In the genomic region with DNA sequence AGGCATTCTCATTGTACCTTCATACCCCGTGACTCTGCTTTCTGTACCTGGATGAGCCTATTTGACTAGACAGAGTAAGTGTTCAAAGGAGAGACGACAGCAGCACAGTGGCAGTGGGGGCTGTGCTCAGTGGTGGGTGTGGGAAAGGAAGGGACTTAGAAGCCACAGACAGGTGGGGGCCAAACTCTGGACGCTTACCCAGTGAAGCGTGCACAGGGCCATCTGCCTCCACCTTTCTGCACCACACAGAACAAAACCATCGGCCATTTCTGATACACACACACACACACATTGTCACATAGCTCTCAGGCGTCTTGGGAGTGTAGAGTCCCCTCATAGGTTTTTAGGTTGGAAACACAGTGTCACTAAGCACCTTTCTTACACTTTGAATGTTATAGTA, we compare ENCODE assay signal across 14 mouse cellular contexts.
A peak's percentile ranks its signal among the peaks of the same experiment; 100 is the strongest.
DNase-seq lines count a peak whose midpoint lies in the region; ATAC-seq and TF ChIP-seq lines count a peak whose summit lies in the region.
"Had no signal": no experiment of that assay in that cellular context is flagged by ENCODE, and none has a peak within 500 bp of the region (broad histone marks: within the 10 kb centered on the region; RNA-seq: fewer than 3 reads in every experiment).

No protein-coding gene starts in this region.

- peak; percentile 36; the same call in 1 of the 2 replicates for ATAC-seq in liver, postnatal 0 days
- ATAC-seq in liver, embryonic 12.5 days = no peak
- ATAC-seq: inflammation-experienced regulatory T-cells, adult 6 months had no signal

- H3K4me2 ChIP-seq in liver, postnatal 0 days (ENCODE audit: low read depth, low read length) = no peak overlapping the region
- H3K4me2 ChIP-seq in liver, embryonic 12.5 days = no peak overlapping the region
- H3K4me2 ChIP-seq: liver, embryonic 13.5 days had no signal

- H3K4me1 ChIP-seq in liver, postnatal 0 days (ENCODE audit: insufficient read depth) = no peaks in the 10 kb centered on the region
- H3K4me1 ChIP-seq in liver, embryonic 12.5 days = 0 out of 2 replicates have a peak, but pooled peaks cover 4% of the 10 kb centered on the region
- peaks cover 40% of the 10 kb centered on the region for H3K4me1 ChIP-seq in limb, embryonic 10.5 days
- H3K4me1 ChIP-seq: liver, embryonic 13.5 days had no signal

- 65% methylated on average over 6 of the region's 6 CpGs for WGBS in liver, postnatal 0 days (ENCODE audit: insufficient replicate concordance)
- 63% methylated on average over 6 of the region's 6 CpGs for WGBS in liver, embryonic 12.5 days (ENCODE audit: insufficient replicate concordance)
- 91% methylated on average over 6 of the region's 6 CpGs for WGBS in limb, embryonic 10.5 days

- no peak for TF ChIP-seq EP300 in liver, postnatal 0 days (IDR thresholded peaks at IDR 0.05; ENCODE audit: low read depth)

- no peaks in the 10 kb centered on the region for H3K9me3 ChIP-seq in liver, postnatal 0 days (ENCODE audit: low read length)
- no peaks in the 10 kb centered on the region for H3K9me3 ChIP-seq in liver, embryonic 12.5 days (replicated peaks)
- no peaks in the 10 kb centered on the region for H3K9me3 ChIP-seq in limb, embryonic 10.5 days (replicated peaks)
- H3K9me3 ChIP-seq: liver, embryonic 13.5 days had no signal

- no peak overlapping the region for H3K4me3 ChIP-seq in liver, postnatal 0 days (ENCODE audit: low read depth, low read length)
- H3K4me3 ChIP-seq in liver, embryonic 12.5 days = no peak overlapping the region
- H3K4me3 ChIP-seq in limb, embryonic 10.5 days = no peak overlapping the region
- H3K4me3 ChIP-seq: liver, embryonic 13.5 days had no signal

- H3K27me3 ChIP-seq in liver, postnatal 0 days (ENCODE audit: insufficient read depth, low read length) = no peaks in the 10 kb centered on the region
- no peaks in the 10 kb centered on the region for H3K27me3 ChIP-seq in liver, embryonic 12.5 days (replicated peaks)
- H3K27me3 ChIP-seq in limb, embryonic 10.5 days (ENCODE audit: low read depth, poor library complexity, severe bottlenecking) = no peaks in the 10 kb centered on the region
- H3K27me3 ChIP-seq: liver, embryonic 13.5 days had no signal

- no peak for DNase-seq in liver, postnatal 0 days
- peak; percentile 71 for DNase-seq in cerebellum, adult 11 months
- peak; percentile 89 for DNase-seq in cerebellum, adult 9-11 months
- peak; percentile 55 to 64 for DNase-seq in spleen, adult 18-20 months
- no peak for DNase-seq in limb, embryonic 10.5 days (ENCODE audit: low spot score)
- DNase-seq in embryo, embryonic 10 days (ENCODE audit: low spot score) = no peak
- DNase-seq: adrenal gland, postnatal 36 days; gastrocnemius, postnatal 25 days; kidney, postnatal 25 days; liver, embryonic 13.5 days; lung, postnatal 36 days; right cerebral cortex, postnatal 25 days had no signal

- H3K9ac ChIP-seq in liver, postnatal 0 days (replicated peaks) = no peak overlapping the region
- H3K9ac ChIP-seq in liver, embryonic 12.5 days = no peak overlapping the region
- H3K9ac ChIP-seq: liver, embryonic 13.5 days had no signal

- no peaks in the 10 kb centered on the region for H3K36me3 ChIP-seq in liver, postnatal 0 days (replicated peaks; ENCODE audit: insufficient read depth, low read length)
- no peaks in the 10 kb centered on the region for H3K36me3 ChIP-seq in liver, embryonic 12.5 days
- no peaks in the 10 kb centered on the region for H3K36me3 ChIP-seq in limb, embryonic 10.5 days
- H3K36me3 ChIP-seq: liver, embryonic 13.5 days had no signal

- no peak overlapping the region for H3K27ac ChIP-seq in liver, postnatal 0 days (ENCODE audit: low read depth)
- H3K27ac ChIP-seq in liver, embryonic 12.5 days = no peak overlapping the region
- no peak overlapping the region for H3K27ac ChIP-seq in limb, embryonic 10.5 days
- H3K27ac ChIP-seq: liver, embryonic 13.5 days had no signal

- TF ChIP-seq CTCF in liver, postnatal 0 days (IDR thresholded peaks at IDR 0.05; ENCODE audit: low read depth) = no peak

Comparison
In these comparisons a context has a peak if more than half of its experiments do, and no peak if none do; other contexts are left out.
1. DNase-seq: peak in cerebellum, adult 11 months (single experiment), cerebellum, adult 9-11 months (single experiment) and spleen, adult 18-20 months (2 of 2); none in liver, postnatal 0 days (single experiment), limb, embryonic 10.5 days (single experiment) and embryo, embryonic 10 days (single experiment).